Mouse (Mus musculus) neural tube, embryonic 13.5 days (tissue): ENCODE data around the gene Gm28051. TPM values are rescaled to one million over a fixed set of nuclear protein-coding genes. Genes with fewer than 3 reads are reported as not detected.

Experiments used
- ATAC-seq: fragments of 200-750 bp; cut with Nextera tagmentation; 2 replicates; pipeline ENCODE4 v1.8.0; 2017; ENCODE audit warnings: low read depth, mild to moderate bottlenecking, moderate TSS enrichment, moderate library complexity
- H3K27ac ChIP-seq: fragments of 300-500 bp; sonication (generic); replicated peaks from 2 replicates; pipeline ENCODE4 v1.5.1; 2015; ENCODE audit warnings: moderate library complexity, mild to moderate bottlenecking, inconsistent platforms
- H3K27me3 ChIP-seq: fragments of 300-500 bp; sonication (generic); 2 replicates; pipeline ENCODE4 v1.6.1; 2015; ENCODE audit warnings: mild to moderate bottlenecking, inconsistent platforms
- H3K36me3 ChIP-seq: fragments of 300-500 bp; sonication (generic); 2 replicates; pipeline ENCODE4 v1.6.1; 2015; ENCODE audit warnings: mild to moderate bottlenecking, inconsistent platforms
- H3K4me1 ChIP-seq: fragments of 300-500 bp; sonication (generic); replicated peaks from 2 replicates; pipeline ENCODE4 v1.6.1; 2015; ENCODE audit warnings: inconsistent platforms
- H3K4me2 ChIP-seq: fragments of 300-500 bp; sonication (generic); 2 replicates; pipeline ENCODE4 v1.6.1; 2015; ENCODE audit warnings: inconsistent platforms, mild to moderate bottlenecking, moderate library complexity
- H3K4me3 ChIP-seq: fragments of 300-500 bp; sonication (generic); 2 replicates; pipeline ENCODE4 v1.5.1; 2015; ENCODE audit warnings: mild to moderate bottlenecking, inconsistent platforms
- H3K9ac ChIP-seq: fragments of 300-500 bp; sonication (generic); 2 replicates; pipeline ENCODE4 v1.6.1; 2015; ENCODE audit warnings: moderate library complexity, mild to moderate bottlenecking, inconsistent platforms
- H3K9me3 ChIP-seq: fragments of 300-500 bp; sonication (generic); 2 replicates; pipeline ENCODE4 v1.6.1; 2016; ENCODE audit warnings: inconsistent platforms
- WGBS: fragments of 180-500 bp; shearing (Covaris S2); methylation state at CpG from one replicate; pipeline ENCODE4 v1.1.7; 2015; 5-methylcytosine and 5-hydroxymethylcytosine counted together
- polyA plus RNA-seq: library from polyadenylated mRNA; unstranded; fragments of >200 nt; fragmentation: Nextera tagmentation; extraction: Ambion mirVana; gene quantifications from 2 replicates; pipeline ENCODE4 v1.2.1, GENCODE M21; 2015

Gene Gm28051
- polyA plus RNA-seq, 1 experiment from 2014 or later: not detected

DNA sequence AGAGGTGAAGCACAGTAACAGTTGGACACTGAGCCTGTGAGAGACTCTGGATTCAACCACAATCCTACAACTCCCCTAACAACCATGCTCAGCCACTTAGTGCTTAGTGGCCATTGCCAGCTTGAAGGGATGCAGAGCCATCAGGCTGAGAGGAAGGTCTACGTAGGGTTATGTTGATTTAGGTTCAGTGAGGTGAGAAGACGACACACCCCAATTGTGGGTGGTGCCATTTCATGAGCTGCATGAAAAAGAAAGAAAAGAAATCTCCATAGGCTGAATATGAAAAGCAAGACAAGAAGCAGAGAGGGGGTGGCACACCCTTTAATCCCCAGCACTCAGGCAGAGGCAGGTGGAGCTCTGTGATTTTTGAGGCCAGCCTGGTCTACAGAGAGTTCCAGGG, 43.4 kb downstream of the Gm28051 start:
- Histone ChIP-seq H3K4me2 (no peak overlapping the region), H3K27me3 (no peaks in the 10 kb centered on the region), H3K4me1 (no peaks in the 10 kb centered on the region), H3K27ac (no peak overlapping the region), H3K9me3 (no peaks in the 10 kb centered on the region), H3K9ac (no peak overlapping the region), H3K36me3 (no peaks in the 10 kb centered on the region), H3K4me3 (no peak overlapping the region)
- ATAC-seq: no peak
- 70% methylated on average over 2 of the region's 2 CpGs for WGBS

DNA sequence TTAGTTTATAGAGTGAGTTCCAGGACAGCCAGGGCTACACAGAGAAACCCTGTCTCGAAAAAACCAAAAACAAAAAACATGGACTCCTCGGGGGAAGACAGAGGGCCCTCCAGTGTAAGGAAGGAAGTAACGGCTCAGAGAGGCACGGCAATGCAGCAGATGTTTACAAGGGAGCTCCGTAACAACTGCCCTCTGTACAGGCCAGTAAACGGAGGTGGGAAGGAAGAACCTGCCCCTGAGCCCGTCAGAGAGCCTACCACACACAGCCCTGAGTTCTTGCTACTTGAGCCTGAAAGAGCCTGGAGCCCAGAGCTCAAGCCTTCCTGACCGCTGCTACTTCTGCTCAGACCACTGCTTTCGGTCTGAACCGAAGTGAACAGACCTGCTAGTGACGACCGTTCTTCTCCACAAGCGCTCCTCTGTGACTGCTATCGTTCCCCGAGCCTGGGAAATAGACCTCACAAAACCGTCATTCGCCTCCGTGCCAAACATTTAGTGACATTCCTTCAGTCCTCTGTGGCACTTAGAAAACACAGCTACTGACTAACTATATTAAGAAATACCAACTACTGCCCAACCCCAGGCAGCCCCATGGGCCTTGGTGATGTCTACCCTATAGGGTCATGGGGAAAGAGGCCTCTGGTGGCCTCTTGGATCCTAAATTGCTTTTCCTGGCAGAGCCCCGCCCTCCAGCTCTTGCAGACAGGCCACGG, 44.3 kb downstream of the Gm28051 start:
- no peaks in the 10 kb centered on the region for H3K36me3 ChIP-seq
- H3K4me1 ChIP-seq: no peaks in the 10 kb centered on the region
- no peak overlapping the region for H3K27ac ChIP-seq
- no peak overlapping the region for H3K4me3 ChIP-seq
- H3K27me3 ChIP-seq: no peaks in the 10 kb centered on the region
- 67% methylated on average over 20 of the region's 20 CpGs for WGBS
- H3K9ac ChIP-seq: no peak overlapping the region
- H3K9me3 ChIP-seq: no peaks in the 10 kb centered on the region
- ATAC-seq: no peak
- no peak overlapping the region for H3K4me2 ChIP-seq

DNA sequence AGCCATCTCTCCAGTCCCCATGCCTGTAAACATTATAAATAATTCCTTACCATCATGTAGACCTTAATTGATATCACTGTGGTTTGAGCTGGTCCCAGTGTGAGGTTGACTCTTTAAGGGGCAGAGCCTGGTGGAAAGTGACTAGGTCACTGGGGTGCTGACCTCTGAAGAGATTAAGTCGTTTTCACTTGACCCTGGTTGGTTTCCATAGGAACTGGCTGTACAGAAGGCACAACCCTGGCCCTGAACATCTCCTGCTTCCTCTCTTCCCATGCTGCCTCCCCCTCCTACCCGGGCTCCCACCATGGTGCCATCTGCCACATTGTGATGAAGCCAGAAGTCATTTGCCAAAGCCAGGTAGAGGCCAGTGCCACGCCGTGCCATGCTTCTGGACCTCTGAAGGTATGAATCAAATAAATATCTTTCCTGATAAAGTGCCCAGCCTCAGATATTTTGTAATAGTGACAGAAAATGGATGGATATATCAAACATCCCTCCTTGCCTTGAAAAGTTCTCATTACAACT, 46.7 kb downstream of the Gm28051 start:
- ATAC-seq: no peak
- Histone ChIP-seq H3K9me3 (no peaks in the 10 kb centered on the region), H3K9ac (no peak overlapping the region), H3K4me3 (no peak overlapping the region), H3K27me3 (no peaks in the 10 kb centered on the region; the same call in 1 of the 2 replicates), H3K4me2 (no peak overlapping the region), H3K27ac (no peak overlapping the region), H3K4me1 (peaks cover 6% of the 10 kb centered on the region), H3K36me3 (no peaks in the 10 kb centered on the region)
- WGBS: 63% methylated on average over 4 of the region's 4 CpGs

DNA sequence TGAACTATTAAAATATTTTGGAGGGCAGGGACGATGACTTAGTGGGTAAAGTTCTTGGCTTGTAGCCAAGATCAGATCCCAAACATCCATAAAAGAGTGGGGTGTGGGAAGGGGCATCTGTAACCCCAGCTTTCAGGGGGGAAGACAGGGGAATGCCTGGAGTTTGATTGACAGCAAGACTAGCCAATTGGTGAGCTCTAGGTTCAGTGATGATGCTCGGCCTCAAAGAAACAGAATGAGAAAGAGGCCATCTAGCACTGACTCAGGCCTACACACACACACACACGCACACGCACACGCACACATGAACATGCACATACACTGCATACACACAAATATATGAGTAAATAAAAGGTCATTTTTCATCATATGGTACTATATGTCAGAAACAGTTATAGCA, 47.7 kb downstream of the Gm28051 start:
- Histone ChIP-seq H3K9ac (no peak overlapping the region), H3K4me2 (no peak overlapping the region), H3K4me3 (no peak overlapping the region), H3K36me3 (no peaks in the 10 kb centered on the region), H3K27ac (no peak overlapping the region), H3K9me3 (no peaks in the 10 kb centered on the region), H3K27me3 (no peaks in the 10 kb centered on the region; the same call in 1 of the 2 replicates), H3K4me1 (peaks cover 14% of the 10 kb centered on the region)
- 87% methylated on average over 5 of the region's 5 CpGs for WGBS
- ATAC-seq: no peak

DNA sequence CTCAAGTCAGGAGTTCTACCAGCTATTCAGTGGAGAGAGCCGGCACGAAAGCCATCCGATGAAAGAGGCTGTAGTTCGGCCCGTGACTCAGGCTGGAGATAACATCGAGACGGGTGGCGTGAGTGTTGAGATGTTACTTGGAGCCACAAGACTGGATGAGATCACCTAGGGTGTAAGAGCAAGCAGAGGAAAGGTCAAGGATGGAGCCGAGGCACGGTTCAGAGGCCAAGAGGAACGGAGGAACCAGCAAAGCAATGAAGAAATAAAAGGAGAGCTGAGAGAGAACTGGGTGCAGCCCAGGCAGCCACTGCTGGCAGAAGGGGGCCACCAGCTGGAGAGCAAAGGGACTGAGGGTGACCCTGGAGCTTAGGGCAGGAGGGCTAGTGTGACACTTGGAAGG, 49.3 kb downstream of the Gm28051 start:
- H3K4me1 ChIP-seq: peaks cover 25% of the 10 kb centered on the region
- no peaks in the 10 kb centered on the region for H3K36me3 ChIP-seq
- H3K9ac ChIP-seq: no peak overlapping the region
- no peak overlapping the region for H3K4me3 ChIP-seq
- H3K27me3 ChIP-seq: no peaks in the 10 kb centered on the region; the same call in 1 of the 2 replicates
- no peaks in the 10 kb centered on the region for H3K9me3 ChIP-seq
- ATAC-seq: no peak
- no peak overlapping the region for H3K4me2 ChIP-seq
- no peak overlapping the region for H3K27ac ChIP-seq
- WGBS: 75% methylated on average over 11 of the region's 11 CpGs

DNA sequence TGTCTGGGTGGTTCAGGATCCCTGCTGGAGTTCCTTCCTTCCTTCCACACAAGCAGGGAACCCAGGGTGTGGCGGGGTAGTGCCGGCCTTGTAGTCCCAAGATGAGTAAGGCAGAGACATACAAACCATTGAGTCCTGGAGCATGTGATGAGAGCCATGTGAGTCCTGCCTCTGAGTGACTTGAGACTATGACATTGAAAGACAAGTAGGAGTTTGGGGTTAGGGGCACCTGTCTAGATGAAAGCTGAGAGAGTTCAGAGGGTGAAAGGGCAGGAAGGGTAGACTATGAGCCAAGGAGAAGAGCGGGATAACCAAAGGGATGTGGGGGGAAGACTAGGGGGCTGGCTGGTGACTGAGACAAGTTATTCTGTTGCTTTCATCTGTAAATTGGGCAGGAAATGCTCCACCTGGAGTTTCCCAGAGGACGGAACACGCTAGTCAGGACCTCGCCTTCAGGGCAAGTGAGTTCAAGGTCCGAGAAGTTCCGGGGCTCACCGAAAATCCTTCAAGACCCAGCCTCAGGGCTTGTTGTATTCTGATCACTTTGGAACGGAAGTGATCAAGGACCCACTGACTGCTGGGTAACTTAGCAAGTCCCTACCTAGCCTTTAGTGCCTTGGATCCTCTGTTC, 50.6 kb downstream of the Gm28051 start:
- Histone ChIP-seq H3K36me3 (no peaks in the 10 kb centered on the region), H3K4me3 (no peak overlapping the region), H3K4me1 (peaks cover 38% of the 10 kb centered on the region), H3K4me2 (no peak overlapping the region), H3K27ac (no peak overlapping the region), H3K9ac (no peak overlapping the region), H3K27me3 (no peaks in the 10 kb centered on the region; the same call in 1 of the 2 replicates), H3K9me3 (no peaks in the 10 kb centered on the region)
- 92% methylated on average over 10 of the region's 10 CpGs for WGBS
- ATAC-seq: no peak

DNA sequence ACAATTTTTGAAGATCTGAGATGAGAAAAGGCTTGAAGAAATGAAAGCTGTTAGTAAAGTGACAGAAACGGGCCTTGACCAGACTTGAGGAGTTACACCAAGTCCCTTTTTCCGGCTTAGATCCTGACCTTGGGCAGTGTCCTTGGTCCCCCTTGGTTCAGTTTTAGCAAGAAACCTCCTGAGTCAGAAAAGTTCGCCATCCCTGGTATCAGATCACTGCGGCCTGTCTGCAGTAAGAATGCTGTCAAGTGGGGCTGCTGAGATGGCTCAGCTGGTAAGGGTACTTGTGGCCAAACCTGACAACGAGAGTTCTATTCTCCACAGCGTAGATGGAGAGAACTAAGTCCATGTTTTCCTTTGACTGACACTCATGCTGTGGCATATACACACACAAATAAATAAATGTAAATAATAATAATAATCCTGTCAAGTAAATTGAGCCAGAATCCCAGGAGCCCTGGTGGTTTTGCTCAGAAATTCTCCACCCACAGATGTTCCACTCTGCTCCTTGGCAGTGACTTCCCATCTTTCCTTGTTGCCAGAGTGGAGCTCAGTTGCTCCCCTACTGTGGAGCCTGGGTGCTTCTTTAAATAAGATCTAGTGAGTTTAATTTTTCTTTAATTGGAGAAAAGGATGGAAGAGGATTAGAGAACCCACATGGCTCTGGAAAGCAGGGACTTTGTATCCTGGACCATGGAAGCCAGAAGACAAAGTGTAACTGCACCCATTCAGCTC, 51.5 kb downstream of the Gm28051 start:
- ATAC-seq: no peak
- H3K9ac ChIP-seq: peak overlapping the region; percentile 82
- WGBS: 77% methylated on average over 6 of the region's 6 CpGs
- peak overlapping the region; percentile 92; the same call in 1 of the 2 replicates for H3K27ac ChIP-seq
- H3K4me3 ChIP-seq: peak overlapping the region; percentile 64
- H3K9me3 ChIP-seq: no peaks in the 10 kb centered on the region
- peak overlapping the region; percentile 71 for H3K4me2 ChIP-seq
- H3K36me3 ChIP-seq: no peaks in the 10 kb centered on the region
- H3K27me3 ChIP-seq: no peaks in the 10 kb centered on the region; the same call in 1 of the 2 replicates
- H3K4me1 ChIP-seq: peaks cover 43% of the 10 kb centered on the region

DNA sequence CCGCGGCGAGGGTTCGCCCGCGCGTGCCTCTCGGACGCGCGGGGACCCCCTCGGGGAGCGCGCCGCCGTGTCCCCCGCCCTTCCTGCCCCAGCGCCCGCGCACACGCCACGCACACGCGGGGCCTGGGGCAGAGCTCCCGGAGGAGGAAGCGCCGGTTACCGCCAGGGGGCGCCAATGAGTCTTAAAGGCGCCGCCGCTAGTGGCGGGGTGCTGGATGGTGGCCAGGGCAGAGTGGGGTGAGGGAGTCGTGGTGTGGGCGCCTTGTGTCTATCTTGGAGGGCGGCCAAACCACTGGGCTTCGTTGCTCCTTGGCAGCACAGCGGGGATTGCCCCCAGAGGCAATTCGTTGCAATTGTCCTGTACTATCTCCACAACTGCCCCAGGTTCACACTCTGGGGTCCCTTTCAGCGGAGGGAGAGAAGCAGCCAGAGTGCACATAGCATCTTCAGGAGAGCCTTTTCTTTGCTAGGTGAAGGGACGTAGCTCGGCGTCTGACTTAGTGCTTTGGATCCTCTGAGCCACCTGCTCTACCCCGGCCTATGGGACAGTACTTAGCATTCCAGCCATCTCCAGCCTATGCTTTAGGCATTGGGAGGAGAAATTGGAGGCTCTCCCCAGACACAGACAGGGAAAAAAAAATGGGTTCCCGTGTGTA, 52.2 kb downstream of the Gm28051 start:
- 2% methylated on average over 45 of the region's 45 CpGs for WGBS
- H3K9ac ChIP-seq: peak overlapping the region; percentile 82
- H3K4me3 ChIP-seq: peak overlapping the region; percentile 64
- ATAC-seq: peak; percentile 83
- no peaks in the 10 kb centered on the region for H3K36me3 ChIP-seq
- H3K4me1 ChIP-seq: peaks cover 50% of the 10 kb centered on the region
- peak overlapping the region; percentile 71 for H3K4me2 ChIP-seq
- peak overlapping the region; percentile 92 for H3K27ac ChIP-seq
- H3K27me3 ChIP-seq: no peaks in the 10 kb centered on the region; the same call in 1 of the 2 replicates
- H3K9me3 ChIP-seq: no peaks in the 10 kb centered on the region

DNA sequence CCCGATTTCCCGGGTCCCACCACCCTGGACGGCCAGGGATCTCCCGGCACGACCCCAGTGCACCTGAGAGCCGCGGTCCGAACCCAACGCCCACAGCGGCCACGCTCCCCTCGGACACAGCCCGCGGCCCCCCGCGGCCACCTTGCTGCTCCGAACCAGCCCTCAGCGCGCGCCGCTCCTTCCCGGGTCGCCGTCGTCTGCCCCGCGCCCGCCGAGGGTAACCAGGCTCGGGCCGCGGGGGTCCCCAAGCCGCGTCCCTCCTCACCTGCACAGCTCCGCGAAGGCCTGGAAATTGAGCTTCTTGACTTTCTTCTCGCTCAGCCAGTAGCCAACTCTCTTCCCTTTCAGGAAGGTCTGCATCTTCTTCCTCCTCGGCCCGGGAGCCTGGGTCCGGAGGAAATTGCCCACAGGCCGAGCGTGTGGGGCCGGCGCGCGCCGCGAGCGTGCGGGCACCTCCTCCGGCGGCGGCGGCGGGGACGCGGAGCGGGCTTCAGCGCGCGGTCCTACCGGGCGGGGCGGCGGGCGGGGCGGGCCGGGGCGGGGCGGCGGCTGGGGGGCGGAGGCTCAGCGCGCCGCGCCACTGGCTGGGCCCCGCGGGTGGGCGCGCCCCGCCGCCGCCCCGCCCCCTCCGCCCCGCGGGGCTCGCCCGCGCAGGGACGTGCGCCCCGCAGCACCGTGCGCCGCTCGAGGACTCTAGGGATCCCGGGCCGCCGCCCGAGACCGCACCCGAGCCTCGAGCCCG, 52.9 kb downstream of the Gm28051 start, which contains the start of gene Itpk1:
TSS of gene Itpk1 (minus strand) at position 474 of the 742 bp plus-strand sequence.
- ATAC-seq: peak; percentile 88
- 1% methylated on average over 67 of the region's 105 CpGs for WGBS
- H3K27ac ChIP-seq: peak within 1 kb of the TSS; percentile 92
- H3K4me3 ChIP-seq: peak within 1 kb of the TSS; percentile 64
- peaks cover 57% of the 10 kb centered on the region for H3K4me1 ChIP-seq
- no peaks in the 10 kb centered on the region for H3K9me3 ChIP-seq
- H3K4me2 ChIP-seq: peak within 1 kb of the TSS; percentile 71
- no peaks in the 10 kb centered on the region for H3K36me3 ChIP-seq
- peak within 1 kb of the TSS; percentile 83 for H3K9ac ChIP-seq
- H3K27me3 ChIP-seq: no peaks in the 10 kb centered on the region; the same call in 1 of the 2 replicates

DNA sequence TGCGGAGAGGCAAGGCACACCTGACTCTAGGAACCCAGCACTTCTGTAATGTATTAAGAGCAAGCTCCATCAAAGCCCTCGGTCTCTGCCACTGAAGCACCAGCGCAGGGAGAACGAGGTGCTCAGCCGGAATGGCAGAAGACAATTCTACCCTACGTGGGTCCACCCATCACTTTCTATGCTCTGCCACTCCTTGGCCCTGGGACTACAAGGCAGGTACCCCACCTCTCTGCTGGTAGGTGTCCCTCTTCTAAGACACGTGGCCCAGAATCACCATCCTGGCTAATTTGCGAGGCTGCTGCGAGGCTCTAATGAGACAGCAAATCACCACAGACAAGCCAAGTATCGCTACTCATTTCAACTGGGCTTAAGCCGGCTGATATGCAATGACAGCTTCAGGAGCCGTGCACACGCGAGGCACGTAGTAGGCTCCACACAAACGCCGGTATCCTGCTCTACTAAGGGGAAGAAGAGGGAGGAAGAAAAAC, 53.6 kb downstream of the Gm28051 start:
- Histone ChIP-seq H3K4me1 (peaks cover 64% of the 10 kb centered on the region), H3K4me3 (peak overlapping the region; percentile 64), H3K27ac (peak overlapping the region; percentile 92), H3K4me2 (peak overlapping the region; percentile 71), H3K27me3 (no peaks in the 10 kb centered on the region; the same call in 1 of the 2 replicates), H3K36me3 (no peaks in the 10 kb centered on the region), H3K9ac (peak overlapping the region; percentile 83), H3K9me3 (no peaks in the 10 kb centered on the region)
- peak; percentile 9 for ATAC-seq
- 4% methylated on average over 17 of the region's 17 CpGs for WGBS

DNA sequence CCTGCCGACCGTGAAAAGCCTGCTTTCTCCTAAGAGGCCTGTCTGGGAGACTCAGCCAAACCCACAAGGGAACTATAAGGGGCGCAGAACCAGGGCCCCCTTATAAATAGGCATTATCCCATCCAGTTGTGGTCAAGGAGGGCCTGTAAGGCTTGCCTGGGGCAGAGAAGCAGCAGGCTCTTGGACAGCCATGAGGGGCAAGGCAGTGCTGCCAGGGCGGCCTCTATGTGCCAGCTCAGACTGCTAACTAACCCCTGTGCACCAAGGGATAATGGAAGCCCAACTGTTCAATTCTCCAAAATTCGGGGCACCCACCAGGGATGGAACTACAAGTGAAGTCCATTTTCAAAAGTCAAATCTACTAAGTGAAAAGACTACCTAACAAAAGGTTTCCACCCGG, 54.1 kb downstream of the Gm28051 start:
- H3K27ac ChIP-seq: peak overlapping the region; percentile 63
- peak overlapping the region; percentile 83 for H3K9ac ChIP-seq
- H3K27me3 ChIP-seq: no peaks in the 10 kb centered on the region; the same call in 1 of the 2 replicates
- peak overlapping the region; percentile 64 for H3K4me3 ChIP-seq
- H3K4me1 ChIP-seq: peaks cover 69% of the 10 kb centered on the region
- no peak for ATAC-seq
- no peaks in the 10 kb centered on the region for H3K36me3 ChIP-seq
- no peaks in the 10 kb centered on the region for H3K9me3 ChIP-seq
- peak overlapping the region; percentile 71 for H3K4me2 ChIP-seq
- 26% methylated on average over 6 of the region's 6 CpGs for WGBS
